Mouse (Mus musculus): ENCODE data around the gene Mthfd1l.

Gene Mthfd1l

DNA sequence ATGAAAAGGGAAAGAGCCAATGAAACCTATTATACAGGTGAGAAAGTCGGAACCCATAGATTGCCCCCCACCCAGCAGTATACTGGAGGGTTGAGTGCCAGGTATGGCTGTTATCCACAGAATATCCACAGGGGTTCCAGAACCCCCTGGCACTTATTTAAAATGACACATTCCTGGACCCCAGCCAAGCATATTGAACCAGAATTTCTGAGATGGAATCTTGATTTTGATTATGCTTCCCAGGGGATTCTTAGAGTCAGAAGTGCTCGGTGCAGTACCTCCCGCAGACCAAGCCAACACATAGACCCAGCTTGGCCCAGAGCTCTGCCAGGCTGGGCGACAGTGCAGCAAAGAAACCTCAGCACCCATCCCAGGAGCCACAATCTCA lies 3.7 kb downstream of the Mthfd1l start:
- DNase-seq (ENCODE audit: low read depth in 2 of 2, low spot score in 2 of 2): no peak

DNA sequence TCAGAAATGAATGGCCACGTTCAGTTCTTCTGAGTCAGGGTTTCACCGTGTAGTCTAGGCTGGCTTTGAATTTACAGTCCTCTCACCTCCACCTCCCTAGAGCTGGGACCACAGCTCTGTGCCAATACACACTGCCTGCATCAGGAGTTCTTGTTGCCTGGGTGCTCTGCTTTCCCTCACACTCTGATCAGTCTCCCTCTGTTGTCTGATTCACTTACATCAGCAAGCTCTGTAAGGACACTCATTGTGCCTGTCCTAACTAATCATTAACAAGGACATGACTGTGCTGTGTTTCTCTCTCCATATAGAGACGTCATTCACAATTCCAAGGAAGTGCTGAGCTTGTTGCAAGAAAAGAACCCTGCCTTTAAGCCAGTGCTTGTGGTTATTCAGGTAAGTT lies 5.4 kb downstream of the Mthfd1l start:
- DNase-seq (ENCODE audit: low read depth in 2 of 2, low spot score in 2 of 2): no peak

DNA sequence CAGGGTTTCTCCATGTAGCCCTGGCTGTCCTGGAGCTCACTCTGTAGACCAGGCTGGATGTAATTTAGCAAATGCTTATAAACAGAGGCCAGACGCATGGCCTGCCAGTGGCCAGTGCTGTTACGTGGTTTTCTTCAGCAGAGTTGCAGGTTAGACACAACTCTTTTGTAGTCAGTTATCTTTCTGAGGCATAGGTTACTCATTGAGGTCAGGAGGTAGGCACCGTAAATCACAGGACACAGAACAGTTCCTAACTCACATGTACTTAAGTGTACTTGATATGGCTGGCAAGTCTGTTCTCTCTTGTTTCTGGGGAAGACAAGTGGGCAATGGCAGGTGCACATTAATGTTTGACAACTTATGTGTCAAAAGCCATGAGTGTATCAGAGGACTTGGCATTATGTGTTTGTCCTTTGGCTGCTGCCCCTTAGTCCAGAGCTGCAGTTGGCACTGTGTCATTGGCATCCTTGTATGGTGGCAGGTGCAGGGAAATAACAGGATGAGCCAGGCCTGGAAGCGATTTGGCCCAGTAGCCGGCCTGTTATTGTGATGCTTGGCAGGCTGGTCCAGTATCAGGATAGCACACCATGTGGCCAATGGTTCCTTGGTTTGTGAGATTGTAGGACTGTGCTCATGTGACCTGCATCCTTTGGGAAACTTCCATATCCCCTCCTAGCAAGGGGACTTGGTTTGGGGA lies 6.0 kb downstream of the Mthfd1l start:
- DNase-seq (ENCODE audit: low read depth in 2 of 2, low spot score in 2 of 2): no peak

DNA sequence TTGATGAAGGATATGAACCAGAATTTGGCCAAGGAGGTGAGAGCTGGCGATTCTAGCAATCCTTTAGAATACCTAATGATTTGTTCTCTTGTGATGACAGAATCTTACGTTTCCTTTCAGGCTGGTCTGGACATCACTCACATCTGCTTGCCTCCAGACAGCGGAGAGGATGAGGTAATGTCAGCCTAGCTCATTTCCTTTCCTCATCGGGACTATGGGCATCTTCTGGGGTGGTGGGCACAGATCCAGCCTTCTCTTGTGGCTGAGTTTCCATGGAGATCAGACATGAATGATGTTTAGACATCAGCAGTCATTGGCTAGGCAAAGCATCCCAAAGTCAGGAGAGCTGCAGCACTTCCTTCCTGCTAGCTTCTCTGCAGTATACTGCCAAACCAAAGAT lies 7.3 kb downstream of the Mthfd1l start:
- DNase-seq (ENCODE audit: low read depth in 2 of 2, low spot score in 2 of 2): no peak

DNA sequence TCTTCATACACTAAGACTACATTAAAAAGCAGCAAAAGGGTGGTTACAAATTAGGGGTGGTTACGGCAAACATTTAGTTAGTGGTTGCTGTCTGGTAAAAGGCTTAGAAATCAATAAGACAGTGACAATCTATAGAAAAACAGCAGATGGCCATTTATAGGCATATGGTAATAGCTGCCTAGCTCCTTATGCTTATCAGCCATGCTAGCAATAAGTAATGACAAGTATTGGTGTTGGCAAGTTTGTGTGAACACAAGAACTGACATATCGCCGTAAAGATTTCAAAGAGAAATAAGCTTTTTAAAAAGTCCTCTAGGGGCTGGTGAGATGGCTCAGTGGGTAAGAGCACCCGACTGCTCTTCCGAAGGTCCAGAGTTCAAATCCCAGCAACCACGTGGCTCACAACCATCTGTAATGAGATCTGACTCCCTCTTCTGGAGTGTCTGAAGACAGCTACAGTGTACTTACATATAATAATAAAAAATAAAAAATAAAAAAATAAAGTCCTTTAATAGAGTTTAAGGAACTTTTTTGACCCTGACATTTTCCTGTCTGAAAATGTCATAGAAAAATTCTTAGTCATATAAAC lies 17.5 kb downstream of the Mthfd1l start:
- DNase-seq (ENCODE audit: low read depth in 2 of 2, low spot score in 2 of 2): no peak

DNA sequence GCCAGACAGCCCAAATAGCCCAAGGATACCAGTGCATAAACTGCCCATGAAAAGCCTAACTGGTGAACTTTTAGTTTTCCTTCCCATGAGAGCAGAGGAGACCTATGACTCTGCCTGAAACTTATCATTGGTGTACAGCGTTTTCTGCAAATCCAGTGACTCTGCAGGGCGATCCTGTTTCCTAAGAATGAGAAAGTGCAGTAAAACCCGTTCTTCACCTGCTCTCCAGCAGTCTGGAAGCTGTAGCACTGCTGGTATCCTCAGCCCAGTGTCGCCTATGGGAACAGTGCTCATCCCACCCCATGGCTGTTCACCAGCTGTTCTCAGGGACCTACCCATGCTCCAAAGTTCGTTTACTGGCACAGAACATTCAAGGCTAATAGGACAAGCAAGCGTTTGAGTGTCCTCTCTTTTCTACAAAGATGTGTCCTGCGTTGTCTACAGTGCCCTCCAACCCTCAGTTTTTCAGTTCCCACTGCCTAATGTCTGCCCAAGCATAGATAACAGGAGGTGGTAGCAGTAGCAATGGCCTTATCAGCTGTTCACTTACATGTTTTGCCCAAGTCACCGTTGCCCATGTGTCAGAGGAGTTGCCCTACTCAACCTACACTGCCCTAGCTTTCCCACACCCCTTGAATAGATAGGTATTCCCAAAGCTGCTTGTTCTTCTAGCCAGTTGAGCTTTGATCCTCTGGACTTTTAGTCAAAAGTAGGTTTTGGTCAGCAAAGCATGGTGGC lies 20.6 kb downstream of the Mthfd1l start:
- no peak for DNase-seq (ENCODE audit: low read depth in 2 of 2, low spot score in 2 of 2)

DNA sequence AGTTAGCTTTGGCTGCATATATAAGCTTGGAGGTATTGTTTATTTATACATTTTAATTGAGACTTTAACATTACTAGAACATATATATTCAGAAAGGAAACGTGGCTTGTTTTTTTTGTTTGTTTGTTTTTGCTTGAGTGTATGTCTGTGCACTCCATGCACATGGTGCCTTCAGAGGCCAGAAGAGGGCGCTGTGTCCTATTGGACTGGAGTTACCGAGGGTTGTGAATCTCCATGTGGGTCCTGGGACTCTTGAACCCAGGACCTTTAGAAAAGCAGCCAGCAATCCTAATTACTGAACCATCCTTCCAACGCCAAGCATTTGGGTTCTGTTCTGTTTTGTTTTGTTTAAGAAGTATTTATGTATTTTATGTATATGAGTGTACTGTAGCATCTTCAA lies 22.4 kb downstream of the Mthfd1l start:
- DNase-seq (ENCODE audit: low read depth in 2 of 2, low spot score in 2 of 2): no peak

DNA sequence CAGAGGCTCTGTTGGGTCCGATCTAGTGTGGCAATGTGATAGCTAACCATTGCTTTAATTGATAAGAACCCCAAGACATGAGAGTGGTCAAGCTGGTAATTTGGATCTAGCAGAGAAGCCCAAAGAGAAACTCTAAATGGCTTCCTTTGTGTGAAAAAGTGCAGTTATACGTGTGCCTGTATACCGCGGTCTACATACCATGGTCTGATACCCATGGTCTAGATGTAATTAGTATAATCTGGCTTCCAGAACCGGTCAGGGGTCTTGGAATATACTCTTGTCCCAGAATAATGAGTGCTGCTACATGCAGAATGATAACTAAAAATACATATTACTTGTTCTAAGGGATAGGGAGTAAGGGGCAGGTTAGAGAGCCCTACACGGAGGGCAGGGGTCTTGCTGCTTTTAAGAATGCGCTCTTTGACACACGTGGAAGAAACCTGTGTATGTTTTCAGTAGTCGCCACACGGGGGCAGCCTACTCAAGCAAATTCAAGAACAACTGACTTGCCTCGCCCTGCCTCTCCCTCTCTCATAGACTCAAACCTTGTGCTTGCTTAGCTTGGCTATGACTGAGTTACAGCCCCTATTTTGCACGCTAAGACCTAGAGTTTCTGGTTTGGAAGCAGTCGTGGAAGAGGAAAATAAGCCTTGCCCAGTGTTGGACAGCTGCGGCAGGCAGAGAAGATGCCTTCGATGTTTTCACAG lies 23.4 kb downstream of the Mthfd1l start:
- peak; percentile 12 to 32 for DNase-seq (ENCODE audit: low read depth in 2 of 2, low spot score in 2 of 2)

DNA sequence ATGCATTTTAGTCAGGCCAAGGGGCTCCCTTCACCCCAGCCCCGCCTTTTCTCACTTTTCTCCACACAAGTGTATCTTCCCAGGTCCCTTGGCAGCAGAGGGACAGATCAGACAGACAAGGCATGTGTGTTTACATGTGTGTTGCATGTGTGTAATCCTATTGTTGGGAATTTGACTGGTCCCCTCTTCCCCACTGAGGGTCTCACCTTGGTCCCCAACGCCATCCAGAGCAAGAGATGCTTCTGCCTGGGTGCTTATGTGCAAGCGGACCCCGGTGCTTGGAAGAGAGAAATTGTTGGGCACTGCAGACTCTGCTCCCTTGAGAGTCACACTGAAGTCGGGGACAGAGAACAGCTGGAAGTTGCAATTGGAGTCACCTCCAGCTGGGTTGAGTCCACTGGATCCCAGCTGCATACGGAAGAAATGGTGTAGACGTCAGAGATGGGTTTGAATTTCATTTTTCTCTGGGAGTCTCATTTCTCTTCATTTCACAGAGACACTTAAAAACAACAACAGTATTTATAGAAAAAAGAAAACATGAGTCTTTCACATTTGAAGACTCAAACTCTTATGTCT lies 25.0 kb downstream of the Mthfd1l start:
- no peak for DNase-seq (ENCODE audit: low read depth in 2 of 2, low spot score in 2 of 2)

DNA sequence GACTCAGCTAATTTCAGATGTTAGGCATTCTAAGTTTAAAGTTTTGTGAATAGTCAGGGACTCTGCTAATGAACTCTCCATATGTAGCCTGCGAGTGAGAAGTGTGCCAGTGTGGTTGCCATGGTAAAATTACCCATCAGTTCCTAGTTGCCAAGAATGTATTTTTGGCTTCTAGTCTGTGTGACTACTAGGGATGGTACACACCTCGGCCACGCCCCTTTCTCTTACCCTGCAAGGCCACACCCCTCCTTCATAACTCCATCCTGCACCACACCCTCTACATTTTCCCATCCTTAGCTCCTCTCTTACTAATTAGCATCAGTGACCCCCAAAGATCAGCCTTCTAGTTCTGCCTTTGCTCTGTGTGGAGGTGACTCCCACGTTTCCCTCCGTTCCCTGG lies 29.8 kb downstream of the Mthfd1l start:
- no peak for DNase-seq (ENCODE audit: low read depth in 2 of 2, low spot score in 2 of 2)

DNA sequence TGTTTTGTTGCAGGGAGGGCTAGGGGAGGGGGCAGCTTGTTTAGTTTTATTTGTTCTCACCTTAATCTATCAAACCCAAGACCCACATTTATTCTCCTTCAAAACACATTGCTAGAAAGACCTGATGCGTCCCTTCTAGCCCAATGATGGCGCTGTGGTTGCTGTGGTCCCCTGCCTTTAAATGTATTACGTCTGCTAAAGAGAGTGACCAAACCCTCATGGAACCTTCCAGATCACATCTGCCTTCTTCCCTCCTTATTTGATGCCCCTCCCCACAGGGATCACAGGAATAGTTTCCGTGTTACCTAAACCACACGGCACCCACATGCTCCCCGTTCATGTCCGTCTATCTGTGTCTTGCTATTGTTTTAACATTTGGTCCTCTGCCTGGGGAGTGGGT lies 32.3 kb downstream of the Mthfd1l start:
- DNase-seq (ENCODE audit: low read depth in 2 of 2, low spot score in 2 of 2): no peak

DNA sequence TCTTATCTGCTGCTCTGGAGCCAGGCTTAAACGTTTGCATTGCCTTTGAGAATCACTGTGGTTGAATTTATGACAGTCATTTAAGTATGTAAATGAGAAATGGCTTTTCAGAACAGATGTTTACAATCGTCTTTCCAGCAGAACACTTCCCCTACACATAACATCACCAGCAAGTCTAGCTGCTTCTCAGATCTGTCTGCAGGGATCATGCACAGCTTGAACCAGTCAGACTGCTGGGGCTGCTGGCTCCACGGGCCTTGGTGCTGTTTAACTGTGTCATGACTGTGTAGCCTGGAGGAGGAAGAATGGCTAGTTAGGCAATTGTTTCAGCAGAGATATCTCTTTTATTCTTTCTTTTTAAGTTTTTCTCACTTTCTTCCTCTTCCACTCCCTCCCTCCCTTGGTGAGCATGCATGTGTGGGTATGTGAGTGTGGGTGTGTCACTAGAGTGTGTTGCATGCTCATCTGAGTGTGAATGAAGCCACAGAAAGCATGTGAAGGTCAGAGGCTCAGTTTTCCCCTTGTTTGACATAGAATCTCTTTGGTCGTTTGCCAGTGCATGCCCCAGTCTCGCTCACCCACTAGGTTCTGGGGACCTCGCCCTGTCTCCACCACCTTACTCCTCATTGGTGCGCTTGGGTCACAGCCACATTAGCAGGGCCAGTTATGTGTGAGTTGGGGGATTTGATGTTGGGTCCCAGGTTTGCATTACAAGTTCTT lies 33.5 kb downstream of the Mthfd1l start:
- no peak for DNase-seq (ENCODE audit: low read depth in 2 of 2, low spot score in 2 of 2)

DNA sequence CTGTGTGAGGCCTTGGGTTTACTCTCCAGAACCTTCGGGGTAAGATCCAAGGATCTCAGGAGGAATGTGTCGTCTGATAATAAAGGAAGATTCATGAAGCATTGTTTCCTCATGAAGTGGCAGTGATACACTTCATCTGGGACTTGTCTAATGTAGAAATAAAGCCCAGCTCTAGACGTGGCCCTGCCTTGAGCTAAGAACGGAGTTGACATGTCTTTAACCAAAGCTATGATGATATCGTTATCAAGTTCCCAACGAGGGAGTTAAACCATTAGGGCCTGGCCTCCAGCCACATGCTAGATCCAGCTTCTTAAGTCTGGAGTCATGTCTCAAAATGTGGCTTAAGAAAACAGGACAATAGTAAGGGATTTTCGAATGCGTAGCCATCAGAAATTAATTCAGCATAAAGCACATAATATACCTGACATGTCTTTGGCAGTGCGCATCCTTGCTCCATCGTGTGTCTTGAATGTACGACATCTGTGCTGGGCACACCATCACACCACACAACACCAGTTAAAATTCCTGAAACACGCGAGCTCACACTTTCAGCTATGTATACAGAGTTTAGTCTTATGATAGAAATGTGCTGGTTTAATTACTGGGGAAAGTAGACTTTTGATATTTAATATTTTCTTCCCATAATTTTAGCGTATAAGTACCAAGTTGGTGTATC lies 49.8 kb downstream of the Mthfd1l start:
- no peak for DNase-seq (ENCODE audit: low read depth in 2 of 2, low spot score in 2 of 2)

DNA sequence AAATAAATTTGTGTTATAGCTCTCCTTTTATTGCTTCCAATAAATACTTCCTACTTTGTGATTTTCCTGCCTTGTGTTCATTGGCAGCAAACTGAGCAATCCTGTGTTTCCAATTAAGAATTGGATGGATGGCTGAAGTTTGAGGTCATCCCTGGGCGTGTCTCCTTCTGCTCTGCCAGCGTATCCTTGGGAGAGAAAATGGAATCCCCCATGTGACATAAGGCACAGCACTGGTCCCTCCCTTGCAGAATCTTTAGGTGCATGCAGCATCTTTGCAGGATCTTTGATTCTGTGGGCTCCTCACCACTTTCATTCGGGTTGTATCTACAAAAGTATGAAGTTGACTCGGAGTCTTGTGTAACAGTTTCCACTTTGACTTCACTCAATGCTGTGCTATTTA lies 53.7 kb downstream of the Mthfd1l start:
- DNase-seq (ENCODE audit: low read depth in 2 of 2, low spot score in 2 of 2): no peak

DNA sequence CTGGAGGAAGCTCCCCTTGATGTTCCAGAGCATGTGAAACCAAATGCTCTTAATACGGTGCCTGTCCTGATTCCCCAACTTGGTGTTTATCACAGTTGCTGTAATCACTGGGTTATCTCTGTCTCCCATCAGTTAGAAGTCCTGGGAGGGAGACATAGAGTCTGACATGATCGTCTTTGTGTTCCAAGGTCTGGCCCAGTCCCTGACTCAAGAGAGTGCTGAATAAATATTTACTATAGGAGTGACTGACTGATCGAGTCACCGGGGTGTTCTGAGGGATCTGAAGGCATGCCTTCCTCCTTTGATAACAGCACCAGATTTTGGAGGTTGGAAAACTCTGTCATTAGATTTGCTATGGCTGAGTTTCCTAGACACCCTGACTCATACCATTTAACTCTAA lies 54.5 kb downstream of the Mthfd1l start:
- DNase-seq (ENCODE audit: low read depth in 2 of 2, low spot score in 2 of 2): no peak

DNA sequence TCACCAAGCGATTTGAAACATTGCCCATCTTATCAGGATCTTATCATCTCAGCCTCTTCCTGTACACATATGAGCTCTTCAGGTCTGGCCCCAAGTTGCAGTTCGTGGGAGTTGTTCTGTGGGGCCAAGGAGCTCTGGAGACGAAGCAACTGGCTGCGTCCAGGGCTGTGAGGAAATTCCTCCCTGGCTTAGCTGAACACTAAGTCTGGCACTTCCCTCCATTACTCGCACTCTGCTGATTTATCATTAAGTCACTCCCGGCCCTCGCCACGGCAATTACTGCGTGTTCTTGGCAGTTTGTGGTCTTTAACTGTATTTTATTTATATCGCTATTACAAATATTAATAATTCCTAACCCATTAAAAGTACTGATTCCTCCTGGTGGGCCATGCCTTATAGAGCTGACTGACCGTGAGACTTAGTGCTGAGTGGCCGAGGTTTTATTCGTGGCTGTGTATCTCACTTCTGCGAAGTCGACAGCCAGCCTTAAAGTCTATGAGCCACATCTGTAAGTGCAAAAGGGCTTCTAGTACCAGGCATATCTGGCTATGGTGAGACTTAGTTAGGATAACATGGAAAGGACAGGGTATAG lies 56.0 kb downstream of the Mthfd1l start:
- DNase-seq (ENCODE audit: low read depth in 2 of 2, low spot score in 2 of 2): no peak

DNA sequence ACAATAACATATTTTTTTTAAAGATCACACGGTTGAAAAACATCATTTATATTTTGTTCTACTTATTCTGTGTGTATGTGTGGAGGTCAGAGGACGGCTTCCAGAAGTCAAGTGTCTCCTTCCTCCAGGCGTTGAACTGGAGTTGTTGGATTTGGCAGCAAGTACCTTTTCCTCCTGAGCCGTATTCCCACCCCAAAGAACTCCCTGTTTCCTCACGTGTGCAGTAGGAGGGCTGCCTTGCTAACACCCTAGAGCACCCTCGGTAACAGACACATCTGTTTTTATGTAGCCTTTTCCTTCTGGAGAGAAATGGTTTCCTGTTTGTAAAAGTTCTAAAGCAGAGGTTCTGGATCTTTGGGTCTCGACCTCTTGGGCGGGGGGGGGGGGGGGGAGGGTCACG lies 60.8 kb downstream of the Mthfd1l start:
- no peak for DNase-seq (ENCODE audit: low read depth in 2 of 2, low spot score in 2 of 2)

DNA sequence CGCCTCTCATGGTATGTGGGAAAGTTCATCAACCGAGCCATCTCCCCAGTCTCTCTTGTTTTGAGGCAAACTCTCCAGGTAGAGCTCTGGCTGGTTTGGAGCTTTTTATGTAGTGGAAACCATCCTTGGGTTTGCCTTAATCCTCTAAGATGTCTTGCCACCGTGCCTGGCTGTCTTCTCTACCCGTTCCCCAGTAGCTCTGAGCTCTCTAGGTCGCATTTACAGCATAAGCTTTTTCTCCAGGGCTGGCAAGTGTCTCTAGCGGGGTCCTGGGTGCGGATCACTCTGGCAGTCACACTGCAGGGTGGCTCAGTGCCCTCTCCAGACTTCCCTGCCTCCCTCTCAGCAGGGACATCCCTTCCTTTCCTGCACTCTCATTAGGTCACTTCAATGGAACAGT lies 63.6 kb downstream of the Mthfd1l start:
- no peak for DNase-seq (ENCODE audit: low read depth in 2 of 2, low spot score in 2 of 2)

DNA sequence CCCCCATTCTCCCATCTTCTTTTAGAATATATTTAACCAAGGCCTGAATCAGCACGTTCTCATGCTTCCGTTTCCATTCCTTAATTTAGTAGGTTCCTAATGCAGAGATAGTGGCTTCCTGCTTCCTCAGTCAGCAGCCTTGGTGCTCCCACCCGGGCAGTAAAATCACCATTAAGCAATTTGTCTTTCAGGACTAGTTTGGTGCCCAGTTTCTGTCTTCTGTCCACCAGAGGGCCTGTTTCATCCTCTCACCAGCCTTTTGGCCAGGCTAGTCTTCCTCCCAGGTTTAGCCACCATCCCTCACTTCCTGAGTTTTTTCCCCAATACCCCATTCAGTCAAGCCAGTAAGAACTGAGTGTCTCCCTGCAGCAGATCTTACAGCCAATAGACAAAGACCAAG lies 64.1 kb downstream of the Mthfd1l start:
- DNase-seq (ENCODE audit: low read depth in 2 of 2, low spot score in 2 of 2): no peak

DNA sequence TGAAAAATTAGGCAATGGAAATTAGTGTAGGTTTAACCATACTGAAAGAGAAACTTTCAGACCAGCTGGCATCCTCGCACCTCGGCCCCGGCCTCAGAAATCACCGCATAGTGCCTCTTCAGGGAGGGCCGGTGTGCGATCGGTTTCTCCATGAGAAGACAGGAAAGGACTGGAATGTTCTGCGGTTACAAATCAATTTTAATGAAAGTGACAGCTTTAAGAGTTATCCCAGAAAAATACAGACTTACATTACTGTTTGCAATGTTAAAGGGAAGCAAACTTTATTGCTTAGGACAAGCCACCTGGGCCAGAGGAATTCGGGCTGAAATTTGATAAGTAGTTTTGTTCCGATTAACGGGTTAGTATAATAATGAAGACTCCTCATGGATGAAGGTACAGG lies 65.7 kb downstream of the Mthfd1l start:
- no peak for DNase-seq (ENCODE audit: low read depth in 2 of 2, low spot score in 2 of 2)

All from CD8-positive naive resting alpha-beta T cell, adult 2 months (primary cell).